Mouse (Mus musculus): Measurements from ENCODE around the gene Cdk11b. TPM values are rescaled to one million over a fixed set of nuclear protein-coding genes. Genes with fewer than 3 reads are reported as not detected.

Gene Cdk11b
- total RNA-seq (2021): 10 to 100 TPM; 53.5 to 59.7 TPM
- long read RNA-seq, transcript Cdk11b-201 (20 exons, 2,595 nt): major isoform, 15 of 58 reads
- long read RNA-seq, transcript Cdk11b-202 (20 exons, 2,673 nt): minor isoform, 6 of 58 reads
- long read RNA-seq, partial matches to known transcripts: 13 of 58 reads
- long read RNA-seq, other reads (novel, unspliced or antisense): 24 of 58 reads

DNA sequence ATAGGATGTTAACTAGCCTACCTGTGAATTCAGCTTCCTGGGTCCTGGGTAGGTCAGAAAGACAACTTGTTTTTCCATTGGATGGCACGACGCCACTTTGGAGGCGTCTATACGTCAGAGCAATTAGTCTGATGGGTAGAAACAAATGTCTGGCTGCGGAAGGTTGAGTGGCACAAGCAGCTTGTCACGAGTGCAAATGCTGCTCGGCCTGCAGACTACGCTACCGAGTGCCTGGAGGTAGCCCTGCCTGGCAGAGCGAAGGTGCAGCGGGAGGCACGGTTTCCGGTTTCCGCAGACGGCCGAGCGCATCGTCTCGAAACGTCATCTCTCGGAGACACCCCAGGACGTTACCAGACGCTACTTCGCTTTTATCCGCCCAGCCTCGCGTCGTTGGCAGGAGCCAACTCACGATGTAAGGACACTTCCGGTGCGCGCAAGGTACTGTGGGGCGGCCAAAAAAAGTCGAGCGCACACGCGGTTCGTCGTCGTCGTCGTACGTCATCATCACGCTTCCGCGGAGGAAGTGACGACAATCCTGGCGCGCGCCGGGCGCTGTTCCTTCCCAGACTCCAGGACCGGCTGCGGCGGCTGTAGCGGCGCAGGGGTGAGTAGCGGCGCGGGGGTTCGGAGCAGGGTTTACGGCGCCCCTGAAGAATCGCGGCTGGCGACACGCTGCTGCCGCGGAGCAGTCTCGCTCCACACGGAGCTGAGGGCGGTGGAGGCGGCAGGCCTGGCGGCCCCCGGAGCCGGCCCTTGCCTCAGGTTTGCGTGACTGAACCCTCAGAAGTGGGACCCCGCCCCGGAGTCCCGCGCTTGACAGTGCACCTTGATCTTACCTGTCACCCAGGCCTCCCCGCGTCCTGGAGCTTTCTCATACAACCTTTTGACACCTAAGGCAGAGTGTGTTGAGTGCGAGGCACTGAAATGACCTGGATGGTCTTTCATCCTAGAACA lies at the start of gene Cdk11b:
TSS of gene Cdk11b (plus strand) at position 517 of the 954 bp plus-strand sequence.
- DNase-seq (ENCODE audit: low spot score in 2 of 2): peak; percentile 95 to 96

- no peak for DNase-seq (ENCODE audit: low spot score in 2 of 2)
These were observed 49.7 kb upstream of the Cdk11b start for GRCm38 (mm10) chr4:155574931-155575330.

- DNase-seq (ENCODE audit: low spot score in 2 of 2): no peak
These were observed 49.1 kb upstream of the Cdk11b start for GRCm38 (mm10) chr4:155575521-155575920.

- no peak for DNase-seq (ENCODE audit: low spot score in 2 of 2)
These were observed 47.5 kb upstream of the Cdk11b start for GRCm38 (mm10) chr4:155577132-155577531.

DNA sequence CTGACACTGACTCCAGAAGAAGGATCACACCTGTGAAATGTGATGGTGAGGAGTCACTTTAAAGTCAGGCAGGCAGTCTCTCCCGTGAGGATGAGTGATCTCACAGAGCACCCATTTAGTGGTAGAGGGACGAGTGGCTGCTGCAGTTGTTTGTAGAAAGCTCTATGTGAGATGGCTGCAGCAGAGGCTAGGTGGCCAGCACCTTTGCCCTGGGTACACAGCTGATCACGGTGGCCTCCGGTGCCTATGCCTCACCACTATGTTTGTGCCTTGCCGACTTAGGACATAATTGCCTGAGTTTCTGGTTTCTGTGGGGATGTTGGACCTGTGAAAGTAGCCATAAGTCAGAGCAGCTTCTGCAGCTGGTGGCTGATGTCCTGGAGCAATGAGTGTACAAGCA lies 46.9 kb upstream of the Cdk11b start:
- no peak for DNase-seq (ENCODE audit: low spot score in 2 of 2)

DNA sequence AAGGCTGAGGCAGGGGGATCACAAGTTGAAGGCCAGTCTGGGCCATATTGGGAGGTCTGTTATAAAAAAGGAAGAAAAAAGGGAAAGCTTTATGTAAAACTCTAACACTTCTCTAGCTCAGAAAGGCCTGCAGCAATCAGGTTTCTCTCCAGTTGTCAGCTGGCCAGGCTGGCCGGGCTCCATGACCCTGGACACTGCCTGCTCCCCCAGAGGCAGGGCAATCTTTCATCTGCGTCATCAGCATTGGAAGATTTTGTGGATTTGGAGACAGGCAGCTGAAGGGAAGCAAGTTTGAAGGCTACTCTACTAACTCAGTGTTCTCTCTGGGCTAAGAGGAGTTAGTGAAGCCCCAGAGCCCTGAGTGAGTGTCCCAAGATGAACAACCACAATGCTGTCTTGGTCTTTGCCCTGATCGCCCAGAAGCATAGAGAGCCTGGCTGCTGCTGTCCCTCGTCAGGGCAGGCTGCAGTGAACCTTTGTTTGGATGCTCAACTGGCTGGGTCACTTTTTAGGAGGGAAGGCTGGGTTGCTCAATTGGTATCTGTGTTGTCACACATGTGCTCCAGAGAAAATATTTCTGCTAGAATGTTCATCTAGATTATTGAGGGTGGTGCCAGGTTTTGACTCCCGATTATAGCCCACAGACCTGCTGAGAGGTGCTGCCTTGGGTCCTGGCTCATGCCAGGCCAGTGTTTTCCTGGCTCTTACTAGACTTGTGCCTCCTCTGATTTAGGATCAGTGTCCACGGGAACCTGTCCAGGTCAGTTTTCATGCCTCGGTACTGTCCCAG lies 46.1 kb upstream of the Cdk11b start:
- DNase-seq (ENCODE audit: low spot score in 2 of 2): no peak

DNA sequence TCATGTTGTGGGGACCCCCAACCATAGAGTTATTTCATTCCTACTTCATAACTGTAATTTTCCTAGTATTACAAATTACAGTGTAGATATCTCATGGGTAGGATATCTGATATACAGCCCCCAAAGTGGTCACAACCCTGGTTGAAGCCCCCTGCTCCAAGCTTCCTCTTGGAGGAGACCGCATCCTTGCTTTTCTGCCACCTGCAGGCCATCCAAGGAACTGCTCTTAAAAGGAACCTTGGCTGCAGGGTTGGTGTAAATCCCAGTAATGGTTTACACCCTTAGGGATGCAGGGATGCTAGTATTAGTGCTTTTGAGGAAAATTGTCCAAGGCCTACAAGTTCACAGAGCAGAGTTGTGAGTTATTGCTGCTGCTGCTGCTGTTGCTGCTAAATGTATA lies 44.2 kb upstream of the Cdk11b start:
- DNase-seq (ENCODE audit: low spot score in 2 of 2): peak; percentile 75 to 77

DNA sequence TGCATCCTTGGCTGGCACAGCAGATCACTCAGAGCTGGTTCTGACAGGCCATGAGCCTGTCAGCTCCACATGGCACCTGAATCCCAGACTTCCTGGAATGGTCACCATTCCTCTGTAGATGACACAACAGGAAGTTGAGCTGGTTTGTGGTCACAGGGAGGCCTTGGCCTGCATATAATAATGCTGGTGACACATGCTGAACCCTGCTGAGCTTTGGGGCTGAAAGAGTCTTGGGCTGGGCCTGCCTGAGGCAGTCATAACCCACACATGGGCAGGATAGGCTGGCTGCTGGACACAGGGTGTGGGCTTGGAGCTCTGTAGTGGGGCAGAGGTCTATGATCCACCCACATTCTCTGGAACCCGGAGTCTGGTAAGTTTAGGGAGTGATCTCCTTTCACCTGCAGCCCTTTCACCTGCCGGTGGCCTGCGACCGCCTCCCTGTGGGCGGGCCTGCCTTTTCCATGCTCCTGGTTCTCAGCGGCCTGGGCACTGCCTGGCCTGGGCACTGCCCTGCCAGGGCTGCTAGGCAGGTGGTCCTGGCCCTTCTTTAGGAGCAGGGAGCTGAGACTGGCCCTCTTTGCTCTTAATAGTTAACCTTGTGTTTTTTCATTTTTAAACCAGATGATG lies 42.3 kb upstream of the Cdk11b start:
- DNase-seq (ENCODE audit: low spot score in 2 of 2): no peak

DNA sequence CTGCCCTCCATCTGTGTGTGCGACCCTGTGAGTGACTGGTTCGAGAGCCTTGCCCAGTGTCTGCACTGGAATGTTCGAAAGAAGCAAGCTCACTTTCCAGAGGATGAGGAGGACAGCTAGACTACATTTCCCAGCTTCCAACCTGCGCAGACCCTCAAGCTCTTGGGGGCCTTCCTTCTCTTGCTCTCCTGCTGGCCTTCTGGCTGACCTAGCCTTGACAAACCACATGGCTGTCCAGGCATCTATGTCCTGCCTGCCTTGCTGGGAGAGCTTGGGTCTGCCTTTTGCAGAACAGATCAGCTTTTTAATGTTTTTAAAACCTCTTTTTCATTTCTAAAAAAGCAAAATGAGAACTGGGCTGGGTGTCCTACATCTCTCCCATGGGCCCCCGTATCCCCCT lies 35.3 kb upstream of the Cdk11b start:
- DNase-seq (ENCODE audit: low spot score in 2 of 2): no peak

- no peak for DNase-seq (ENCODE audit: low spot score in 2 of 2)
These were observed 33.5 kb upstream of the Cdk11b start for GRCm38 (mm10) chr4:155591012-155591719.

DNA sequence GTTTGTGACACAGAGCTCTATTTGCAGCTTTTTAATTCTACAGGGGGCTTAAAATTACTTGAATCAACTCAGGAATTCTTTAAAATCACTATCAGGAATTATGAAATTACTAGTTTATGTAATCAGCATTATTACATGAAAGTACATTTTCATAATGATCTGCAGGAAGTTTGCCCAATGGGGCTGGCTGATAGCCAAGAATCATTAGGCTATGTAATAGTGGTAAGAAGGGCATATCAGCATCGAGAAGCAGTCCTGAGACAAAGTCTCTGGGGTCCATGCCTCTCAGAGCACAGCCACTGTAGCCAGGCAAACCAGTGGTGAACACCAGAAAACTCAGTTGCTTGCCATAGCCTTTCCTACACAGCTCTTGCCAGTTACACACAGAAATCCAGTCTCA lies 30.9 kb upstream of the Cdk11b start:
- no peak for DNase-seq (ENCODE audit: low spot score in 2 of 2)

GRCm38 (mm10) chr4:155595777-155596176 lies 28.9 kb upstream of the Cdk11b start:
- DNase-seq (ENCODE audit: low spot score in 2 of 2): no peak

GRCm38 (mm10) chr4:155596606-155597005 lies 28.0 kb upstream of the Cdk11b start:
- no peak for DNase-seq (ENCODE audit: low spot score in 2 of 2)

DNA sequence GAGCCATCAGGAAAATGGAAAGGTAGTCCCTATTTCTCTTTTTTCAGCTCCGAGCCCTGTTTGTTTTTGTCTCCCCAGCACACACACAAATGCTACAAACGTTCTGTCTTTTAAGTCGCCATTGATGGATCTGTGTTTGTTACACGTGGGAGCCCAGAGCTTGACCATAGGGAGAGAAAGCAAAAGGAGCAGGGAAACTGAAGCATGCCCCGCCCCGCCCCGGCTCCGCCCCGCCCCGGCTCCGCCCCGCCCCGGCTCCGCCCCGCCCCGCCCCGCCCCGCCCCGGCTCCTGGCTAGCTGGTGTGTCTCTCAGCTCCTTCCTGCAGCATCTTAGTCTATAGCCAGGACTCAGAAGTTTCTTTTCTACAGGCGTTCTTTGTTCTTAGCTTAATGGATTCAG lies 26.1 kb upstream of the Cdk11b start:
- DNase-seq (ENCODE audit: low spot score in 2 of 2): no peak

DNA sequence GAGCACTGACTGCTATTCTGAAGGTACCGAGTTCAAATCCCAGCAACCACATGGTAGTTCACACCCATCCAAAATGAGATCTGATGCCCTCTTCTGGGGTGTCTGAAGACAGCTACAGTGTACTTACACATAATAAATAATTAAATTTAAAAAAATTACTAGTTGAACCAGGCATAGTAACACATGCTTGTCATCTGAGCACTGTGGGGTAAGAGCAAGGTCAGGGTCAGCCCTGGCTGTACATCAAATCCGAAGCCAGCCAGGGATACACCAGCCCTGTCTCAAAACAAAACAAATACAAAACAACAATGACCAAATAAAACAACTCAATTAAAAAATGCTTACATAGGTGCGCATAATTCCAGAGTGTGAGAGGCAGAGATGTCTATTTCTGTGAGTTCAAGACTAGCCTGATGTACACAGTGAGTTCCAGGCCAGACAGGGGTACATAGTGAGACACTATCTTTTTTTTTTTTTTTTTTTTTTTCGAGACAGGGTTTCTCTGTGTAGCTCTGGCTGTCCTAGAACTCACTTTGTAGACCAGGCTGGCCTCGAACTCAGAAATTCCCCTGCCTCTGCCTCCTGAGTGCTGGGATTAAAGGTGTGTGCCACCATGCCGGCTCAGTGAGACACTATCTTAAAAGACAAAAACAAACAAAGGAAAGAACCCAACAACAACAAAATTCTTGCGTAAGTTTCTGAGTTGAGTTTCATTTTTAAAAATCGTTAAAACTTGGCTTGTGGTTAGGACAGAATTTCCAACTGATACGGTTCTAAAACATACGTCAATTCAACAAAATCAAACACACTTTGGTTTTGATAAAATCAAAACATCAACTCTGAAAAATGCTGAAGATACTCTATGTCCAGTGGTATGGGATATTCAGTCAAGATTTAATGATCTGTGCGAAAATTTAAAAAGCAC lies 24.5 kb upstream of the Cdk11b start:
- no peak for DNase-seq (ENCODE audit: low spot score in 2 of 2)

DNA sequence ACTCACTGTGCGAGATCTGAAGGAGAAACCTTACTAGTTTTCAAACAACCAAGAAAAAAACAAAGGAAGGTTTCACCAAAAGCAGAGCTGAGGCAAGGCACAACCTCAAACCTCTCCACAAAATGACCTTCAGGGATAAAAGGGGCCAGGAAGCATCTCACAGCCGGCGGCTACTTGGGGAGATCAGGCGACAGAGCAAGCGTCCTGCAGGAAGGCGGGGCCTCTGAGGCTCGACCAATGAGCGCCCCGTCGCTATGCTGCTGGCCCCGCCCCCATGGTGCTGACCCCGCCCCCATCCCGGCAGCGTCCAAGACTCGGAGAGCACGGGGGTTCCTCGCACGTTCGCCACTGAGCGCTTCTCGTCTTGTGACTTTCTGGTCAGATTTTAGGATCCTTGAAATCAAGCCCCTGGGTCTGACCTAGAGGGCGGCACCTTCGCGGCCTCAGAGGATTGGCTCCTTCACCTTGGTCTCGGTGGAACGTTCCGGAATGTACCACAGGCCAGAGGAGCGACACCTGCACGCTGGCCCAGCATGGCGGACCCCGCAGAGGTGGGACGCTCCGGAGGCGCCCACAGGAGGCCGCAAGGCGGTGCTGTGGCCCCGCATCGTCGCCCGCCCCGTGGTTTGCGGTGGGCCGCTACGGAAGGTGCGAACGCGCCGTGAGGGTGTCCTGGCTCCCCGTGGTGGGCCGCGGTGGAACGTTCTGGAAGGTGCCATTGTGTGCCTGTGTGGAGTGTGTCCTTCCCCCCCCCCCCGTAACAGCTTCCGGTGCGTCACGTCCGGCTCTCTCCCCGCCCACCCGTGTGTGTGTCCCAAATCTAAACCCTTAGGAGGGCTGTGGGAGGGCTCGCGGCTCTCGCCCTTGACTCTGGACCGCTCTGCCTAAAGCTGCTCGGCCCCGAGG lies 23.3 kb upstream of the Cdk11b start, which contains the start of gene Slc35e2:
TSS of gene Slc35e2 (plus strand) at position 326 of the 906 bp plus-strand sequence.
- DNase-seq (ENCODE audit: low spot score in 2 of 2): peak; percentile 94 to 95

DNA sequence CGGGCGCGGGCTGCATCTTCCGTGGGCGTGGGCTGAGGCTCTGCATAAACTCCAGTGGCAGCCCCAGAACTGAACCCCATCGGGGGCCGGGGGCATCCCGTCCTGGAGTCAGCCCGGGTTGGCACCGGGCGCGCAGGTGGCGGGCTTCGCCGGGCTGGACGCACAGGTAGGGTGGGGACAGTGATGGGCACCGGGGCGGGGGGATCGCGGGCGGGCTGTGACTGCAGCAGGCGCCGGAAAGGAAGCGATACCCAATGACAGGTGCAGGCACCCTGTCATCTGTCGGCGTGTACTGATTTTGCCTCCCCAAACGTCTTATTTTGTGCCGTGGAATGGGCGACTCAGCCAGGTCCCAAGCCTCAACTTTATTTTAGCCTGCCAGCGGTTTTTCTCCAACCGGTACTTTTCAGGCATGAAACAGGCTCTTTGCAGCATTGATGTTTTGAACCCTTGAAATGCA lies 22.6 kb upstream of the Cdk11b start:
- no peak for DNase-seq (ENCODE audit: low spot score in 2 of 2)

DNA sequence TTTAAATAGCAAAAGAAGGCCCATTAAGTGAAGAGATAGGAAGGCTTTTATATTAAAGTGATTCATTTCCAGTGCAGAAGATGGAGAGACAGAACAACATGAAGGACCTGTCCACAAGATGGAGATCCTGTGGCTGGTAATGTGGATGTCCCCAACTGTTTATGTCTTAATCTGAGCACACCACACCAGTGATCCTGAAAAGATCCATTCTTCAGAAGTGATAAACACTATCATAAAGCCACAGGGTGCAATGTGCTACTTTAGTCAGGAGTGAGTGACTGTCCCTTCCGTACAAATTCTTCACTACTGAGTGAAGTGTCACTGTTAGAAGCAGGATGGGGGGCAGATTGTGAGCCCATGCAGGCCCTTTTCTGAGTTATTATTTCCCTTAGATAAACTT lies 21.9 kb upstream of the Cdk11b start:
- no peak for DNase-seq (ENCODE audit: low spot score in 2 of 2)

Data from layer of hippocampus, postnatal 10 days (tissue).